Mouse (Mus musculus): Measurements from ENCODE around the gene Gpr180. TPM values are rescaled to one million over a fixed set of nuclear protein-coding genes. Genes with fewer than 3 reads are reported as not detected.

Gene Gpr180
- polyA plus RNA-seq, 1 experiment from 2014 or later = 38.8 TPM

- no peaks in the 10 kb centered on the region for H3K27me3 ChIP-seq (ENCODE audit: control insufficient read depth, insufficient read depth, low read length)
- no peak overlapping the region for H3K27ac ChIP-seq (replicated peaks; ENCODE audit: low read depth, low read length)
- H3K4me3 ChIP-seq (replicated peaks; ENCODE audit: low read depth, low read length) = no peak overlapping the region
- 99% methylated on average over 4 of the region's 4 CpGs for WGBS
- no peak for DNase-seq
- H3K4me1 ChIP-seq (ENCODE audit: control insufficient read depth, insufficient read depth, low read length) = no peaks in the 10 kb centered on the region
- no peaks in the 10 kb centered on the region; the same call in 1 of the 2 replicates for H3K9me3 ChIP-seq (ENCODE audit: control insufficient read depth, low read length)
- ATAC-seq (ENCODE audit: low FRiP score, low TSS enrichment) = no peak
- H3K9ac ChIP-seq (replicated peaks; ENCODE audit: low read length) = no peak overlapping the region
- no peak overlapping the region for H3K4me2 ChIP-seq (ENCODE audit: low read length)
- no peaks in the 10 kb centered on the region for H3K36me3 ChIP-seq (ENCODE audit: control insufficient read depth, insufficient read depth, low read length)
Observed at GRCm38 (mm10) chr14:118168776-118169175, 31.8 kb downstream of the Gpr180 start.

- H3K36me3 ChIP-seq (ENCODE audit: control insufficient read depth, insufficient read depth, low read length) = no peaks in the 10 kb centered on the region
- H3K4me2 ChIP-seq (ENCODE audit: low read length) = no peak overlapping the region
- H3K27me3 ChIP-seq (ENCODE audit: control insufficient read depth, insufficient read depth, low read length) = no peaks in the 10 kb centered on the region
- 60% methylated on average over 11 of the region's 11 CpGs for WGBS
- no peak overlapping the region for H3K9ac ChIP-seq (replicated peaks; ENCODE audit: low read length)
- no peak overlapping the region for H3K27ac ChIP-seq (replicated peaks; ENCODE audit: low read depth, low read length)
- peak; percentile 53 for DNase-seq
- H3K9me3 ChIP-seq (ENCODE audit: control insufficient read depth, low read length) = no peaks in the 10 kb centered on the region; the same call in 1 of the 2 replicates
- no peaks in the 10 kb centered on the region for H3K4me1 ChIP-seq (ENCODE audit: control insufficient read depth, insufficient read depth, low read length)
- no peak for ATAC-seq (ENCODE audit: low FRiP score, low TSS enrichment)
- no peak overlapping the region for H3K4me3 ChIP-seq (replicated peaks; ENCODE audit: low read depth, low read length)
Observed at GRCm38 (mm10) chr14:118173590-118174203, 36.7 kb downstream of the Gpr180 start.

GRCm38 (mm10) chr14:118175071-118175693, 38.2 kb downstream of the Gpr180 start:
- Histone ChIP-seq H3K27ac (replicated peaks; ENCODE audit: low read depth, low read length) (no peak overlapping the region), H3K9ac (replicated peaks; ENCODE audit: low read length) (no peak overlapping the region), H3K36me3 (ENCODE audit: control insufficient read depth, insufficient read depth, low read length) (no peaks in the 10 kb centered on the region), H3K4me1 (ENCODE audit: control insufficient read depth, insufficient read depth, low read length) (no peaks in the 10 kb centered on the region), H3K4me2 (ENCODE audit: low read length) (no peak overlapping the region), H3K4me3 (replicated peaks; ENCODE audit: low read depth, low read length) (no peak overlapping the region), H3K9me3 (ENCODE audit: control insufficient read depth, low read length) (no peaks in the 10 kb centered on the region), H3K27me3 (ENCODE audit: control insufficient read depth, insufficient read depth, low read length) (no peaks in the 10 kb centered on the region)
- WGBS = 91% methylated on average over 30 of the region's 30 CpGs
- ATAC-seq (ENCODE audit: low FRiP score, low TSS enrichment) = no peak
- DNase-seq = no peak

- 91% methylated on average over 12 of the region's 12 CpGs for WGBS
- ATAC-seq (ENCODE audit: low FRiP score, low TSS enrichment) (no peak), DNase-seq (no peak)
- H3K9ac ChIP-seq (replicated peaks; ENCODE audit: low read length) = no peak overlapping the region
- H3K27me3 ChIP-seq (ENCODE audit: control insufficient read depth, insufficient read depth, low read length) = no peaks in the 10 kb centered on the region
- no peak overlapping the region for H3K27ac ChIP-seq (replicated peaks; ENCODE audit: low read depth, low read length)
- no peaks in the 10 kb centered on the region for H3K4me1 ChIP-seq (ENCODE audit: control insufficient read depth, insufficient read depth, low read length)
- H3K4me3 ChIP-seq (replicated peaks; ENCODE audit: low read depth, low read length) = no peak overlapping the region
- no peaks in the 10 kb centered on the region for H3K9me3 ChIP-seq (ENCODE audit: control insufficient read depth, low read length)
- H3K4me2 ChIP-seq (ENCODE audit: low read length) = no peak overlapping the region
- no peaks in the 10 kb centered on the region for H3K36me3 ChIP-seq (ENCODE audit: control insufficient read depth, insufficient read depth, low read length)
Observed at GRCm38 (mm10) chr14:118175694-118176085, 38.7 kb downstream of the Gpr180 start.

DNA sequence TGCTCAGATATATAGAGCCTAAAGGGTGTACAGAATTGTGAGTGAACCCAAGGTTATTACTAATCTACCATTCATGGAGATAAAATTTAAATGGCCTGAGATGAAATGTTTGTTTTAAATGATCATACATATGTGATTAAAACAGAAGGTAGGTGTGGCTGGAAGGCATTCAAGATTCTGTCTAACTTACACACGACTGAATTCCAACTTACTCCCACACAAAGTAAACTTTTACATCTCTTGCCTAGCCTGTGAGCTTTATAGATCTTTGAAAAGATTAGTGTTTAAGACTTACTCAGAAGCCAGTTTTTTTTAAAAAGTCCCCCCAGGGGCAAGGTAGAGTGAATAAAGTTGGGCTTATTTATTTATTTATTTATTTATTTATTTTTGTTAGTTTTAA, 42.3 kb downstream of the Gpr180 start:
- no peak overlapping the region for H3K9ac ChIP-seq (replicated peaks; ENCODE audit: low read length)
- H3K27me3 ChIP-seq (ENCODE audit: control insufficient read depth, insufficient read depth, low read length) = no peaks in the 10 kb centered on the region
- no peaks in the 10 kb centered on the region for H3K9me3 ChIP-seq (ENCODE audit: control insufficient read depth, low read length)
- DNase-seq (no peak), ATAC-seq (ENCODE audit: low FRiP score, low TSS enrichment) (no peak)
- WGBS = 67% methylated on average over 1 of the region's 1 CpGs
- H3K4me2 ChIP-seq (ENCODE audit: low read length) = no peak overlapping the region; the same call in 1 of the 2 replicates
- H3K4me3 ChIP-seq (replicated peaks; ENCODE audit: low read depth, low read length) = no peak overlapping the region
- no peaks in the 10 kb centered on the region for H3K4me1 ChIP-seq (ENCODE audit: control insufficient read depth, insufficient read depth, low read length)
- no peaks in the 10 kb centered on the region for H3K36me3 ChIP-seq (ENCODE audit: control insufficient read depth, insufficient read depth, low read length)
- H3K27ac ChIP-seq (replicated peaks; ENCODE audit: low read depth, low read length) = no peak overlapping the region

DNA sequence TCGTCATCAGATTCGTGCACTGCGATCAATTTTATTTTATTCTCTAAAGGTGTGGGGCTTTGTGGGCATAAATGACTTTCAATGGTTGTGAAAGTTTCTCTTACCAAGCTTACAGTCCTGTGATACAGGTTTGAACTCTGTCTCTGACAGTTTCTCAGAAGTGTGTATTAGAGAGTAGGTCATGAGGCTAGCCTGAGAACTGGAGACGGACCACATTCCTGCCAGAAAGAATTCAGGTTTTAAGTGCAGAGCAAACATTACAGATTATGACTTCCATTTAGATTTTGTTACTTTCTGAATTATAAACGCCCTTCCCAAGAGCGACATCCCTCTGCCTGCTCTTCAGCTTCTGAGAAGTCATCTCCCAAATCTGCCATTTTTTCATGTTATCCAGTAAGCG, 42.7 kb downstream of the Gpr180 start:
- H3K27ac ChIP-seq (replicated peaks; ENCODE audit: low read depth, low read length) = peak overlapping the region; percentile 89
- WGBS = 30% methylated on average over 7 of the region's 7 CpGs

DNA sequence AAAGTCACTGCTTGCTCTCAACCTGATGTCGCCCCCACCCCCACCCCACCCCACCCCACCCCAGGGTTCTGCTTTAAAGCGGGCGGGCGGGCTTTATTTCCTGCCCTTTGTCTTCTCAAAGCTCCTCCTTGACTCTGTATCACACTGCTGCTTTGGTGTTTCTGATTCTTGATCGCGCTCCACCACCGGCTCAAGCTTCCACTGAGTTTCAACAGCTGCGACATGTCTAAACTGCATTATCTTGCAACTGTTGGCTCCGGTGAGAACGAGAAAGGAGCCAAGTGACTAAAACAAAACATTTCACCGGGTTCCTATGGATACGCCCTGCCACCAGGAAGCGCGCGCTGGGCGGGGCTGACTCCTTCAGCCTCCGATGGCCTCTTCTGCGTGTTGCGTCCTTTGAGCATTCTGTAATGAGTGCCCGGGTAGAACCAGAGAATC, 43.2 kb downstream of the Gpr180 start:
- peak overlapping the region; percentile 51 for H3K9ac ChIP-seq (replicated peaks; ENCODE audit: low read length)
- H3K4me2 ChIP-seq (ENCODE audit: low read length) = peak overlapping the region; percentile 83
- H3K36me3 ChIP-seq (ENCODE audit: control insufficient read depth, insufficient read depth, low read length) = no peaks in the 10 kb centered on the region
- under 1% methylated on average over 20 of the region's 20 CpGs for WGBS
- H3K27ac ChIP-seq (replicated peaks; ENCODE audit: low read depth, low read length) = peak overlapping the region; percentile 89
- ATAC-seq (ENCODE audit: low FRiP score, low TSS enrichment) (peak; percentile 88), DNase-seq (peak; percentile 85)
- H3K9me3 ChIP-seq (ENCODE audit: control insufficient read depth, low read length) = no peaks in the 10 kb centered on the region
- no peaks in the 10 kb centered on the region for H3K4me1 ChIP-seq (ENCODE audit: control insufficient read depth, insufficient read depth, low read length)
- peak overlapping the region; percentile 50 for H3K4me3 ChIP-seq (replicated peaks; ENCODE audit: low read depth, low read length)
- H3K27me3 ChIP-seq (ENCODE audit: control insufficient read depth, insufficient read depth, low read length) = no peaks in the 10 kb centered on the region

More for the DNA sequence above, 42.7 kb downstream of the Gpr180 start:
- Histone ChIP-seq H3K4me3 (replicated peaks; ENCODE audit: low read depth, low read length) (peak overlapping the region; percentile 50), H3K36me3 (ENCODE audit: control insufficient read depth, insufficient read depth, low read length) (no peaks in the 10 kb centered on the region), H3K4me2 (ENCODE audit: low read length) (peak overlapping the region; percentile 83), H3K4me1 (ENCODE audit: control insufficient read depth, insufficient read depth, low read length) (no peaks in the 10 kb centered on the region), H3K9me3 (ENCODE audit: control insufficient read depth, low read length) (no peaks in the 10 kb centered on the region), H3K9ac (replicated peaks; ENCODE audit: low read length) (peak overlapping the region; percentile 51), H3K27me3 (ENCODE audit: control insufficient read depth, insufficient read depth, low read length) (no peaks in the 10 kb centered on the region)
- no peak for DNase-seq
- ATAC-seq (ENCODE audit: low FRiP score, low TSS enrichment) = no peak; the same call in 1 of the 2 replicates

DNA sequence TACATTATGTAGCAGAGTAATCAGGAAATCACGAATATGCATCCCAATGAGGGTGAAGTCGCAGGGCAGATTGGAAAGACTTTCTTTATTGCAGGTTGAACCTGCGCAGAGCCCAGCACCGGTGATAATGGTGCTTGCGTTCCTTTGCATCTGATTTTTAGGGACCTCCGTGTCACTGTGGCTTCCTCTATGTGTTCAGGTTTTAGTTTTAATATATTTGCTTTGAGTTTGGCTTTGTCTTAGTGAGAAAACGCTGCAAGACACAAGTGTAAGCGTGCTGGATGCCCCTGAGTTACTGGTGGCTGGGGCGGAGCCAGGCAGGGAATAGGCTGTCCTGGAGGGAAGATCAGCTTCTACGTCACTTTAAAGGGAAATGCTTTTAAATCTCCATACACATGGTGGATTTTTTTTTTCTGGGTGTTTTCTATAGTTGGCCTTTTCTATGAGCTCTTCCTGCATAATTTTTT, 43.8 kb downstream of the Gpr180 start:
- Histone ChIP-seq H3K4me3 (replicated peaks; ENCODE audit: low read depth, low read length) (peak overlapping the region; percentile 50), H3K36me3 (ENCODE audit: control insufficient read depth, insufficient read depth, low read length) (no peaks in the 10 kb centered on the region), H3K4me1 (ENCODE audit: control insufficient read depth, insufficient read depth, low read length) (no peaks in the 10 kb centered on the region), H3K4me2 (ENCODE audit: low read length) (peak overlapping the region; percentile 83), H3K27me3 (ENCODE audit: control insufficient read depth, insufficient read depth, low read length) (no peaks in the 10 kb centered on the region), H3K27ac (replicated peaks; ENCODE audit: low read depth, low read length) (peak overlapping the region; percentile 89), H3K9ac (replicated peaks; ENCODE audit: low read length) (peak overlapping the region; percentile 51), H3K9me3 (ENCODE audit: control insufficient read depth, low read length) (no peaks in the 10 kb centered on the region)
- under 1% methylated on average over 10 of the region's 10 CpGs for WGBS
- peak; percentile 85 for DNase-seq
- ATAC-seq (ENCODE audit: low FRiP score, low TSS enrichment) = peak; percentile 82

DNA sequence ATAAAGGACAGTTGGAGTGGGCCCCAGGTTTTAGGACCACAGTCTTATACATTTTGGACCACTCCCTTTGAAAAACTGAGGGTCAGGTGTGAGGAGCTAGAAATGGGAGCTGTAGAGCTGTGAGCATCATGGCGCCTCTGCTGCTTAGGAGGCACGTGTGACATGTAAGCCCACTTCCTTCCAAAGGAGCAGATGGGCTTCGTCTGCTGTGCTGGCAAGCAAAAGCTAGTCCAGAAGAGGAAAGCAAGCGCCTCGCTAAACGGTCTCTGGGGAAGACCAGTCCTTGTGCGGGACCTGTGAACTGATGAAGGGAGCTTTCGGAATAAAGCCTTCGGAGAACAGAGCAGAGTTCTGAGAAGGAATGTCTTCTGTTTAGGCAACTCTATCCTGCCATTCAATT, 54.5 kb downstream of the Gpr180 start:
- ATAC-seq (ENCODE audit: low FRiP score, low TSS enrichment) (no peak), DNase-seq (no peak)
- 87% methylated on average over 9 of the region's 9 CpGs for WGBS
- Histone ChIP-seq H3K4me1 (ENCODE audit: control insufficient read depth, insufficient read depth, low read length) (peaks cover 11% of the 10 kb centered on the region; the same call in 1 of the 2 replicates), H3K36me3 (ENCODE audit: control insufficient read depth, insufficient read depth, low read length) (no peaks in the 10 kb centered on the region), H3K9ac (replicated peaks; ENCODE audit: low read length) (no peak overlapping the region), H3K9me3 (ENCODE audit: control insufficient read depth, low read length) (no peaks in the 10 kb centered on the region), H3K4me2 (ENCODE audit: low read length) (no peak overlapping the region), H3K27me3 (ENCODE audit: control insufficient read depth, insufficient read depth, low read length) (no peaks in the 10 kb centered on the region), H3K27ac (replicated peaks; ENCODE audit: low read depth, low read length) (no peak overlapping the region), H3K4me3 (replicated peaks; ENCODE audit: low read depth, low read length) (no peak overlapping the region)

Data from midbrain, embryonic 14.5 days (tissue).